Mouse (Mus musculus) heart, embryonic 16.5 days (tissue): ENCODE measurements around the gene Surf6. TPM values are rescaled to one million over a fixed set of nuclear protein-coding genes. Genes with fewer than 3 reads are reported as not detected.

Experiments
- ATAC-seq: fragments of 200-750 bp; cut with Nextera tagmentation; replicated peaks from 2 replicates; pipeline ENCODE4 v1.8.0; 2017; ENCODE audit warnings: moderate number of reproducible peaks; ENCODE audit not compliant: insufficient read depth, low FRiP score; ENCODE audit errors: extremely low read depth
- H3K27ac ChIP-seq: fragments of 300-500 bp; sonication (generic); 2 replicates; pipeline ENCODE4 v1.5.1; 2014; ENCODE audit warnings: mild to moderate bottlenecking, low read length, control low read depth, moderate library complexity
- H3K27me3 ChIP-seq: fragments of 300-500 bp; sonication (generic); 2 replicates; pipeline ENCODE4 v1.6.1; 2014; ENCODE audit warnings: low read length, mixed read lengths; ENCODE audit not compliant: control insufficient read depth, insufficient read depth
- H3K36me3 ChIP-seq: fragments of 300-500 bp; sonication (generic); 2 replicates; pipeline ENCODE4 v1.6.1; 2014; ENCODE audit not compliant: control insufficient read depth, insufficient read depth
- H3K4me1 ChIP-seq: fragments of 300-500 bp; sonication (generic); 2 replicates; pipeline ENCODE4 v1.6.1; 2014; ENCODE audit warnings: low read length, mixed read lengths; ENCODE audit not compliant: control insufficient read depth, insufficient read depth
- H3K4me2 ChIP-seq: fragments of 300-500 bp; sonication (generic); 2 replicates; pipeline ENCODE4 v1.6.1; 2014; ENCODE audit warnings: low read depth, mild to moderate bottlenecking, control low read depth, low read length
- H3K4me3 ChIP-seq: fragments of 300-500 bp; sonication (generic); 2 replicates; pipeline ENCODE4 v1.5.1; 2014; ENCODE audit warnings: mild to moderate bottlenecking, control low read depth, low read length
- H3K9ac ChIP-seq: fragments of 300-500 bp; sonication (generic); 2 replicates; pipeline ENCODE4 v1.6.1; 2014; ENCODE audit warnings: low read length, control low read depth
- H3K9me3 ChIP-seq: fragments of 300-500 bp; sonication (generic); replicated peaks from 2 replicates; pipeline ENCODE4 v1.6.1; 2016; ENCODE audit warnings: low read length; ENCODE audit not compliant: control insufficient read depth
- whole genome bisulfite sequencing: fragments of 180-500 bp; shearing (Covaris S2); extraction: QIAGEN DNeasy Blood & Tissue Kit; methylation state at CpG from one replicate; pipeline ENCODE4 v1.1.7; 2014; 5-methylcytosine and 5-hydroxymethylcytosine counted together
- polyA plus RNA-seq: library from polyadenylated mRNA; unstranded; fragments of >200 nt; fragmentation: Nextera tagmentation; extraction: Ambion mirVana; gene quantifications from 2 replicates; pipeline ENCODE4 v1.2.1, GENCODE M21; 2015

The Surf6 gene
- polyA plus RNA-seq, 1 experiment from 2014 or later: 16.0 TPM

GRCm38 (mm10) chr2:26932473-26933303 lies 30.0 kb upstream of the Surf6 start:
- peak overlapping the region; percentile 99 for H3K4me3 ChIP-seq
- under 1% methylated on average over 48 of the region's 49 CpGs for WGBS
- H3K9ac ChIP-seq: peak overlapping the region; percentile 100
- peak overlapping the region; percentile 95 for H3K27ac ChIP-seq
- no peak; the same call in none of the 2 replicates for ATAC-seq
- H3K36me3 ChIP-seq: peaks cover 13% of the 10 kb centered on the region
- peak overlapping the region; percentile 87 for H3K4me2 ChIP-seq
- no peaks in the 10 kb centered on the region for H3K9me3 ChIP-seq
- no peaks in the 10 kb centered on the region for H3K27me3 ChIP-seq
- H3K4me1 ChIP-seq: peaks cover 29% of the 10 kb centered on the region

DNA sequence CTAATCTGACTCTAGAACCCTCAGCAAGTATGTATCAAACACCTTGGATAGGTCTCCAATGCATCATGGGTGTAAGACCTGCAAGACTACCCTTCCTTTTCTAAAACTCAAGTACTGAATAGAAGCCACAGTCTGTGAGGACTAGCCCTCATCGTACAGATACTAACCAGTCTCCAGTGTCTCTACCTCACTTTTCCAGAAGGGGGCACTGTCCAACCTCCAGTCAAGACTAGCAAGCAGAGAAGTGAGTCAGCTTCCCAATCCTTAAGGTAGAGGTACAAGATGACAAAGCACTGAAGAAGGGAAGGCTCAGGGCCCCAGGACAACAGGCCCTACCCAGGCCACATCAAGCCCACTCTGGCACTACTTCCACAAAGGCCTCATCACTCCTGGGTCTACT lies 27.7 kb upstream of the Surf6 start:
- H3K27ac ChIP-seq: no peak overlapping the region
- no peaks in the 10 kb centered on the region for H3K9me3 ChIP-seq
- peak overlapping the region; percentile 25; the same call in 1 of the 2 replicates for H3K9ac ChIP-seq
- H3K36me3 ChIP-seq: peaks cover 30% of the 10 kb centered on the region
- no peaks in the 10 kb centered on the region for H3K27me3 ChIP-seq
- H3K4me1 ChIP-seq: peaks cover 29% of the 10 kb centered on the region
- H3K4me3 ChIP-seq: no peak overlapping the region
- WGBS: 48% methylated on average over 1 of the region's 1 CpGs
- ATAC-seq: no peak
- no peak overlapping the region for H3K4me2 ChIP-seq

- no peak overlapping the region for H3K4me2 ChIP-seq
- no peak for ATAC-seq
Measured at GRCm38 (mm10) chr2:26927745-26928476, 25.2 kb upstream of the Surf6 start.

DNA sequence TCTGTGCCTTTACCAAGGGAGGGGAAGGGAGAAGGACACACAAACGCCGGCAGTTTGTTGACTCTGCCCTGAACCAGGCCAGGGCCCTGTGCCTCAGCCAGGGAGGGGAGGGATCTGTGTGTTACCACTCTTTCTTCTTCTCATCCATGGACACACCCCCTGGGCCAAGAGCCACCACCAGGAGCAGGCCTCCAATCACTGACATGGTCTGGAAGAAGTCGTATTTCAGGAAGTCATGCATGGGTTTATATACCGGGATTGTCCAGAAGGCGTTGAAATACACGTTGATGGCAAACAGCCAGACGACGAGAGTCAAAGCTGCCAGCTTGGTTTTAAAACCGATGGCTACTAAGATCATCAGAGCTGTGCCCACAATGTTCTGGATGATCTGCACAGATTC lies 19.1 kb upstream of the Surf6 start:
- Histone ChIP-seq H3K9me3 (no peaks in the 10 kb centered on the region), H3K27ac (peak overlapping the region; percentile 76)
- 0 out of 2 replicates have a peak, but pooled peaks have one; percentile 50 for ATAC-seq

More at GRCm38 (mm10) chr2:26927745-26928476, 25.2 kb upstream of the Surf6 start:
- Histone ChIP-seq H3K36me3 (peaks cover 53% of the 10 kb centered on the region), H3K27ac (no peak overlapping the region), H3K4me3 (no peak overlapping the region), H3K9me3 (no peaks in the 10 kb centered on the region), H3K27me3 (no peaks in the 10 kb centered on the region), H3K9ac (no peak overlapping the region), H3K4me1 (peaks cover 29% of the 10 kb centered on the region)
- WGBS: 80% methylated on average over 6 of the region's 6 CpGs

DNA sequence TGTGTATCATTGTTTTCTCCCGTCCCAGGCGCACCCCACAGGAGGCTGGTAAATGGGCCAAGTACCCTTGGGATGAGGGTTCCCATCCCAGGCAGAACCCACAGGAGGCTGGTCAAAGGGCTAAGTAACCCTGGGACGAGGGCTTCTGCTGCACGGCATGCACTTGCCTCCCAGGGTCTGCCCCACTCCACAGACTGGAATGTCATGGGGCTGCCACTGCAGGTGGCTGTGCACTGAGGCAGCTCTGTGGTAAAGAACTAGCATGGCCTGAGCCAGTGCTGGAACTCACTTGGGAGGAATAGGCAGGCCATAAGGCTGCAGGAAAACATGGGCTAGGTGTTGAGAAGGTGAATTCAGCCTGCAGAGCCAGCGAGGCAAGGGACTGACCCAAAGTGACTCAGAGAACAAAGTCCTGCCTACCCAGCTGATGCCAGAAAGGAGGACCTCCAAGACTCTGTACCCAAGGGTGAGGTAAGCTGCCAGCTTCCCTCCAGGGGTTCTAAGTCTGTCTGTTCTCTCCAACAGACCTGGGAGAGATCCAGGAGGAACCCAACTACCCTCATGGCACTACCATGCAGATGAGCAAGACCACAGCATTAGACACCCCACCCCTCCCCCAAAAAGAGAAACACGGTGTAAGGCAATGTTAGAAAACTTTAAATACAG lies 17.6 kb upstream of the Surf6 start:
- peaks cover 61% of the 10 kb centered on the region for H3K36me3 ChIP-seq
- no peak overlapping the region for H3K4me3 ChIP-seq
- no peak for ATAC-seq
- H3K9me3 ChIP-seq: no peaks in the 10 kb centered on the region
- 81% methylated on average over 6 of the region's 6 CpGs for WGBS
- H3K4me1 ChIP-seq: peaks cover 25% of the 10 kb centered on the region
- H3K27ac ChIP-seq: no peak overlapping the region
- no peaks in the 10 kb centered on the region for H3K27me3 ChIP-seq
- H3K4me2 ChIP-seq: no peak overlapping the region
- H3K9ac ChIP-seq: no peak overlapping the region

More for the DNA sequence above, 19.1 kb upstream of the Surf6 start:
- Histone ChIP-seq H3K4me1 (peaks cover 20% of the 10 kb centered on the region), H3K4me2 (no peak overlapping the region), H3K4me3 (no peak overlapping the region), H3K9ac (no peak overlapping the region), H3K27me3 (no peaks in the 10 kb centered on the region), H3K36me3 (peaks cover 75% of the 10 kb centered on the region)
- WGBS: 29% methylated on average over 9 of the region's 9 CpGs

GRCm38 (mm10) chr2:26919684-26920083 lies 17.0 kb upstream of the Surf6 start:
- no peaks in the 10 kb centered on the region for H3K9me3 ChIP-seq
- WGBS: 76% methylated on average over 3 of the region's 3 CpGs
- no peak for ATAC-seq
- peaks cover 54% of the 10 kb centered on the region for H3K36me3 ChIP-seq
- H3K4me3 ChIP-seq: no peak overlapping the region
- H3K27me3 ChIP-seq: no peaks in the 10 kb centered on the region
- no peak overlapping the region for H3K9ac ChIP-seq
- no peak overlapping the region for H3K4me2 ChIP-seq
- H3K4me1 ChIP-seq: peaks cover 29% of the 10 kb centered on the region
- H3K27ac ChIP-seq: no peak overlapping the region

DNA sequence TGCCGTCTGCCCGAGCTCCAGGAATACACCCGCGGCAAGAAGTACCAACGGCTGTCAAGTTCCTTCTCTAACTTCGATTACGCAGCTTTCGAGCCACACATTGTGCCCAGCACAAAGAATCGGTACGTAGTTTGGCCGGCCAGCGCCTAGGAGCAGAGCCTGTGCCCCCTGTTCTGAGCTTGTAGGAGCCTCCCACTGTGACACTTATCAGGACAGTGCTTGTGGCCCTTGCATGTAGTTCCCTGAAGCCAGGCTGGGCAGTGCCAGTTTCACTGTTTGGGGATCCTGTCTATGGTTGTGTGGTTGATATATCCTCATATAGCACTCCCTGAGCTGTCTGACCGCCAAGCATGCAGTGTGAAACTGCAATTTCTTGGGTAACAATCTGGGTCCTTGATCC lies 14.1 kb upstream of the Surf6 start:
- Histone ChIP-seq H3K4me1 (peaks cover 28% of the 10 kb centered on the region), H3K9ac (peak overlapping the region; percentile 76), H3K27ac (peak overlapping the region; percentile 78), H3K4me2 (peak overlapping the region; percentile 98), H3K27me3 (no peaks in the 10 kb centered on the region), H3K4me3 (peak overlapping the region; percentile 78), H3K36me3 (peaks cover 57% of the 10 kb centered on the region), H3K9me3 (no peaks in the 10 kb centered on the region)
- ATAC-seq: peak; percentile 11
- under 1% methylated on average over 13 of the region's 13 CpGs for WGBS

GRCm38 (mm10) chr2:26915927-26916728 lies 13.4 kb upstream of the Surf6 start, which contains the start of the genes Surf2 and Surf1:
Gene Surf2 (plus strand): TSS chr2:26916367.
Gene Surf1 (minus strand): TSS chr2:26916530.
- peak within 1 kb of the TSS; percentile 98 for H3K4me2 ChIP-seq
- H3K27ac ChIP-seq: peak within 1 kb of the TSS; percentile 78
- H3K27me3 ChIP-seq: no peaks in the 10 kb centered on the region
- H3K9ac ChIP-seq: peak within 1 kb of the TSS; percentile 76
- WGBS: 2% methylated on average over 47 of the region's 47 CpGs
- peaks cover 28% of the 10 kb centered on the region for H3K4me1 ChIP-seq
- peak within 1 kb of the TSS; percentile 78 for H3K4me3 ChIP-seq
- peaks cover 50% of the 10 kb centered on the region for H3K36me3 ChIP-seq
- ATAC-seq: peak; percentile 73
- H3K9me3 ChIP-seq: no peaks in the 10 kb centered on the region
